Mouse (Mus musculus) C2C12 (cell line): Measurements from ENCODE around the gene Plekhg3. TPM values are rescaled to one million over a fixed set of nuclear protein-coding genes. Genes with fewer than 3 reads are reported as not detected.

Experiments
- H3K27me3 ChIP-seq: one replicate; pipeline ENCODE4 v1.6.1; 2011; ENCODE audit not compliant: control insufficient read depth, insufficient read depth, insufficient read length
- H3K36me3 ChIP-seq: one replicate; pipeline ENCODE4 v1.6.1; 2011; ENCODE audit not compliant: control insufficient read depth, insufficient read depth
- H3K4me3 ChIP-seq: one replicate; pipeline ENCODE4 v1.5.1; 2011; ENCODE audit warnings: mild to moderate bottlenecking, control low read depth; ENCODE audit not compliant: poor library complexity, insufficient read depth, severe bottlenecking
- H3K79me2 ChIP-seq: one replicate; pipeline ENCODE4 v1.6.1; 2011; ENCODE audit not compliant: control insufficient read depth, insufficient read depth
- H3K79me3 ChIP-seq: one replicate; pipeline ENCODE4 v1.6.1; 2011; ENCODE audit warnings: low read depth, control low read depth
- H3ac ChIP-seq: one replicate; pipeline ENCODE3; 2011; ENCODE audit warnings: low read depth; ENCODE audit not compliant: control insufficient read depth, insufficient read length
- CEBPB ChIP-seq: IDR thresholded peaks from one replicate; pipeline ENCODE4 v1.6.1; 2011; ENCODE audit warnings: low read depth, mild to moderate bottlenecking, control low read depth, moderate library complexity
- CTCF ChIP-seq: IDR thresholded peaks from one replicate; pipeline ENCODE4 v1.5.1; 2011; ENCODE audit not compliant: control insufficient read depth, insufficient read depth, insufficient read length
- FOSL1 ChIP-seq: IDR thresholded peaks from one replicate; pipeline ENCODE4 v1.8.0; 2011; ENCODE audit warnings: mild to moderate bottlenecking, low read length; ENCODE audit not compliant: poor library complexity, insufficient read depth, severe bottlenecking
- MAX ChIP-seq: IDR thresholded peaks from one replicate; pipeline ENCODE4 v1.6.1; 2011; ENCODE audit warnings: mild to moderate bottlenecking, control low read depth
- MYOD1 ChIP-seq: IDR thresholded peaks from one replicate; pipeline ENCODE4 v1.6.1; 2011; ENCODE audit warnings: low read depth; ENCODE audit not compliant: control insufficient read depth, insufficient read length
- MYOG ChIP-seq: IDR thresholded peaks from one replicate; pipeline ENCODE4 v1.6.1; 2011; ENCODE audit not compliant: control insufficient read depth, insufficient read length; ENCODE audit errors: extremely low read depth
- USF1 ChIP-seq: IDR thresholded peaks from one replicate; pipeline ENCODE4 v1.6.1; 2011; ENCODE audit warnings: low read depth, mild to moderate bottlenecking, control low read depth, moderate library complexity
- polyA plus RNA-seq: library from polyadenylated mRNA; unstranded; fragments of >200 nt; fragmentation: generic; extraction: Trizol; gene quantifications from one replicate; pipeline ENCODE4 v1.2.1, GENCODE M21; 2012; ENCODE audit warnings: missing spikeins

Plekhg3 gene
- polyA plus RNA-seq, 1 experiment = 9.3 TPM

DNA sequence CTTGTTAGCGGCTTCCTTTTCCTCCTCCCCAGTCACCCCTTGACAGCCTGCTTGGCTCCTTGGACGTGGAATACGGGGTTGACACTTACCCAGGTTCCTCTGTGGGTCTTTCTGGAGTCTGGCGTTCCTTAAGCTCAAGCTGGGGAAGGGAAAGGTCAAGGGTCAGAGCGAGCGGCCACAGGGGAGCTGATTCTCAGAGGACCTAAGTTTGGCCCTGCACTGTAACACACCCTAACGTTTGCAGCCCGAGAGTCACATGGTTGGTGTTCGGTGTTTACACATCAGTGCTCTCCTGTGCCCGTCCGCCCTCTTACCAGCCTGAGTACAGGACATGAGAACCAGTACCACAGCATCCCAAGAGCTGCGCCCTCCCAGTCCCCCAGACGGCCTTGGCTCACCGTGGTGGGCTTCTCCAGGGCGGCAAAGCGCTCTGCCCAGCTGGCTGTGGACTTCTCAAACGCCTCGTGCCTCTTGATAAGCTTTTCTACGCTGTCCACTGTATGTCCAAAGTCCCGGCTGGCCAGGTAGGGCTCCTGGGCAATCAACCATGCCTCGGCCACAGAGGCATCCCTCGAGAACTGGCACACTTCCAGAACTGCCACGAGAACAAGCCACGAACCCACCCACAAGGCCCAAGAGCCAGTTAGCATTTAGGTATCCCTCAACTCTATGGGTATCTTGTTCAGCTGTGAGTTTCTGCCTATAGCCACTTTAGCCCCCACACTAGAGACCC, 67.7 kb downstream of the Plekhg3 start:
- H3K79me3 ChIP-seq = no peaks in the 10 kb centered on the region
- H3K79me2 ChIP-seq = no peaks in the 10 kb centered on the region
- H3K27me3 ChIP-seq = no peaks in the 10 kb centered on the region

DNA sequence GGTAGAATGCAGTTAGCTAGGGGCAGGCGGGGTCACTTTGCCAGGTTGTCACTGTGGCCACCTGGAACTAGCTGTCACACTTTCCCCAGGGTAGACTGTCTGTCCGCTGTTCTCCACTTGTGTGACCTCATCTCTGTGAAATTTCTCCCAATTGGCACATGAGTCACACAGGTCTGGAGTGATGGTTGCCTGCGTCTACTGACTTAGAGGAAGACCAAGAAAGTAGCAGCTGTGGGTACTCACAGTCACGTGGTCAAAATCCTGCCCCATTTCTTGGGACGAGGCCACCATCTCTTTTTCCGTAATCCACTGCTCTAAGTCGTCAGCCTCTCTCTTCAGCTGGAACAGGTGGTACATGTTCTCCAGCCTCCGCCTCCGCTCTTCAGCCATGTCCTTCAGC, 73.1 kb downstream of the Plekhg3 start:
- no peak overlapping the region for H3K4me3 ChIP-seq
- peak; percentile 52 for TF ChIP-seq USF1
- no peak for TF ChIP-seq FOSL1
- H3ac ChIP-seq = no peak overlapping the region
- no peaks in the 10 kb centered on the region for H3K79me3 ChIP-seq
- H3K36me3 ChIP-seq = no peaks in the 10 kb centered on the region
- H3K27me3 ChIP-seq = peaks cover 16% of the 10 kb centered on the region
- H3K79me2 ChIP-seq = no peaks in the 10 kb centered on the region

More for the DNA sequence above, 67.7 kb downstream of the Plekhg3 start:
- TF ChIP-seq MAX = no peak
- no peak for TF ChIP-seq CEBPB
- TF ChIP-seq FOSL1 = no peak
- TF ChIP-seq MYOG = no peak
- TF ChIP-seq CTCF = no peak
- no peak for TF ChIP-seq MYOD1
- no peak for TF ChIP-seq USF1
- Histone ChIP-seq H3ac (no peak overlapping the region), H3K4me3 (no peak overlapping the region), H3K36me3 (no peaks in the 10 kb centered on the region)

DNA sequence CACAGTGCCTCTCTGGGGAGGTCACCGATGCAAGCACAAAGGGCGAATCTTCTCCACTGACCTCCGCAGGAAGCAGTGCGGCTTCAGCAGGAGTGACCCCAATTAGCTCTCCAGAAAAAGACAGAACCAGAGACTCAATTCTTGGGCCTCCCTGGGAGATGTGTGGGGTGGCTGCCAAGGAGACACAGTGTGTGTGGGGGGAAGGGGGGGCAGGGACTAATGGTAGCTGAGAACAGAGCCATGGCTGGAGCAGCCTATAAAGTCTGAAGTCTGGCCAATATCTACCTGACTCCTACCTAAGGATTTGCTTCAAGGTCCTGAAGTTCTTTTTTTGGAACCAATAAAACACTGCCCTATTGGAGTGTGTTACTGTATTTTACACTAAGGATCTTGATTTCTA, 73.9 kb downstream of the Plekhg3 start:
- no peak for TF ChIP-seq MYOD1
- TF ChIP-seq MYOG = no peak
- TF ChIP-seq MAX = no peak
- no peaks in the 10 kb centered on the region for H3K79me3 ChIP-seq
- no peak overlapping the region for H3ac ChIP-seq
- no peak overlapping the region for H3K4me3 ChIP-seq
- no peaks in the 10 kb centered on the region for H3K79me2 ChIP-seq
- peaks cover 20% of the 10 kb centered on the region for H3K27me3 ChIP-seq
- H3K36me3 ChIP-seq = no peaks in the 10 kb centered on the region

DNA sequence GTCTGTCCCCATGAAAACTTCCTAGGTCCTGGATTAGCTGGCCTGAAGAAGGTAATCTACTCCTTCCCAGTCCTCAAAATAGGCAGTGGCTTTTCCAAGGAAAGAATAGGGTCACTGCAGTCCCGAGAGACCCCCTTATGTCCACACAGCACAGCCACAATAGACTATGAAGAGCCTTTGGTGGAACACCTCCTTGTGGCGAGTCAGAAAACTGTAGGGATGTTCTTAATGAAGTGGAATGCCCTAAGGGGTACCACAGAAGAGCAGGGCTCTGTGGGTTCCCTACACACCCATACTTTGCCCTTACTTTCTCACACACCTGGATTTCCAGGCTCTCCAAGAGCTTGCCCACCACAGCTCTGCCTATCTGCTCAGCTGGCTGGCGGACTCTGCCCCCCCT, 75.1 kb downstream of the Plekhg3 start:
- no peak overlapping the region for H3ac ChIP-seq
- no peaks in the 10 kb centered on the region for H3K36me3 ChIP-seq
- peaks cover 24% of the 10 kb centered on the region for H3K27me3 ChIP-seq
- H3K79me3 ChIP-seq = no peaks in the 10 kb centered on the region
- TF ChIP-seq USF1 (no peak), MYOG (no peak), MYOD1 (no peak), CTCF (no peak), FOSL1 (no peak), MAX (no peak), CEBPB (no peak)
- H3K4me3 ChIP-seq = no peak overlapping the region
- H3K79me2 ChIP-seq = no peaks in the 10 kb centered on the region

DNA sequence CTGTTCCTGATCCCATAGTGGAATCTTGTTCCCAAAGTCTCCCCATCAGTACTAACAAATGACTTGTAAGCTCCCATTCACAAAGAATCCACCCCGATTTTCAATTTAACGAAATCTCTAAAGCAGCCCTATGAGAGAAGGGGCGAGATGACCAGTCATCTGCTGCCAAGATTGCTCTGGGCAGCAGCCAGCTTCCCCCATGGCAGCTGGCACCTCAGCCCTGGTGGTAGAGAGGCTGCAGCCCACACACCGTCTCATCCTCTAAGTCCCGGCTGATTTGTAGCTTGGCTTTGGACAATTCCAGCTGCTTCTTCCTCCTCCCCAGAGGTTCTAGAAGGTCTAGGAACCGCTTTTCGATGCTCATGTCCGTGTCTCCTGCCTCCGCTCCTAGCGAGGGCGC, 77.5 kb downstream of the Plekhg3 start:
- no peak overlapping the region for H3K4me3 ChIP-seq
- peaks cover 31% of the 10 kb centered on the region for H3K27me3 ChIP-seq
- H3K79me2 ChIP-seq = no peaks in the 10 kb centered on the region
- no peak overlapping the region for H3ac ChIP-seq
- no peak for TF ChIP-seq FOSL1
- no peak for TF ChIP-seq MYOG
- TF ChIP-seq CEBPB = no peak
- TF ChIP-seq USF1 = no peak
- TF ChIP-seq CTCF = no peak
- TF ChIP-seq MAX = no peak
- no peak for TF ChIP-seq MYOD1
- H3K36me3 ChIP-seq = no peaks in the 10 kb centered on the region
- no peaks in the 10 kb centered on the region for H3K79me3 ChIP-seq

DNA sequence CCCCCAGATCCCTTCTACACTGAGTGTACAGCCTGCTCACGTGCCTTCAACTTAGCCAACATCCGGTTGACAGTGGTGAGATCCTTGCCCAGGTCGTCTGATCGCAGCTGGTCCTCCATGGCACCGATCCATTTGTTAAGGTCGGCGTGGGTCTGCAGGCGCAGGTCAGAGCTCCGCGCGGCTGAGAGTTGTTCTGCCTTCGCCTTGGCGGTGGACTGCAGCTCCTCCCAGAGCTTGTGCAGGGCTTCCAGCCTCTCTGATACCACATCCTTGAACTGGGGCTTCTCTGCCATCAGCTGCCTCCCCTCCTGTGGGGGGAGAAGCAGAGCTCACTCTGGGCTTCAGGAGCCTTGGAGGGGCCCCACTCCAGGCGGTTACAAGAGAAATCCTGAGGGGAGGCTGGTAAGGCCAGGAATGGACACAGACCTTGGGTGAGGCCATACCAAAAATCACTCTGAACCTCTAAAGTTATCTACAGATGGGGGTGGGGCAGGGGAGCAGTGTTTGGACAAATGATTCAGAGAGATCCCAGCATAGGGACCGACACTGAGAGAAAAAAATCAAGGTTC, 78.4 kb downstream of the Plekhg3 start:
- H3K79me2 ChIP-seq = no peaks in the 10 kb centered on the region
- H3K36me3 ChIP-seq = no peaks in the 10 kb centered on the region
- no peak overlapping the region for H3K4me3 ChIP-seq
- no peak for TF ChIP-seq FOSL1
- no peak for TF ChIP-seq CEBPB
- TF ChIP-seq MAX = no peak
- no peak for TF ChIP-seq MYOG
- TF ChIP-seq MYOD1 = no peak
- no peak for TF ChIP-seq CTCF
- no peak for TF ChIP-seq USF1
- no peak overlapping the region for H3ac ChIP-seq
- no peaks in the 10 kb centered on the region for H3K79me3 ChIP-seq
- H3K27me3 ChIP-seq = peaks cover 36% of the 10 kb centered on the region
